Mouse (Mus musculus): ENCODE measurements at regions not wholly inside any gene's neighbourhood (a gene's known extent, or its start where the extent isn't known, plus 50 kb on each side); places are given as distances from the start of the nearest gene placed in this dataset.
A peak's percentile ranks its signal among the peaks of the same experiment; 100 is the strongest.
"Not testable (repeated sequence)": the region's sequence is repeated elsewhere in the genome, so short reads cannot be mapped to it uniquely, and the experiment has no call there.

DNA sequence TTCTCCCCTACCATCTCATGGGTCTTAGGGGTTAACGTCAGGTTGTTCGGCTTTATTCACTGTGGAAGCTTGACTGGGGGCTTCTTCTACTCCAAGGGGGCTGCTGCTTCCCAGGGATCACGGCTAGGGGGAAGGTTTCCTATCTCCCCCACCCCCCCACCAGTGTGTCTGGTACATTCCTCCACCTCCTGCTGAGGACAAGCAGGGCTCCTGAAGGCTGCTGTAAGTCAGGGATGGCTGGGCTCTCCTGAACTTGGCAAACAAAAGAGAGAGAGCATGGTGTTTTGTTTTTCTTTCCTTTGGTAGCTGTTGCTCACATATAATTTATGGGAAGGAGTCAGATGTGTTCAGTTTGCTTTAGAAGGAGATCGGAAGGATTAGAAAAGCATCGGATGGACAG lies 54.7 kb upstream of the Commd3 start:
- ATAC-seq = no peak

- ATAC-seq = peak; percentile 59
Measured at GRCm38 (mm10) chr2:18609868-18610185, 62.4 kb upstream of the Commd3 start.

DNA sequence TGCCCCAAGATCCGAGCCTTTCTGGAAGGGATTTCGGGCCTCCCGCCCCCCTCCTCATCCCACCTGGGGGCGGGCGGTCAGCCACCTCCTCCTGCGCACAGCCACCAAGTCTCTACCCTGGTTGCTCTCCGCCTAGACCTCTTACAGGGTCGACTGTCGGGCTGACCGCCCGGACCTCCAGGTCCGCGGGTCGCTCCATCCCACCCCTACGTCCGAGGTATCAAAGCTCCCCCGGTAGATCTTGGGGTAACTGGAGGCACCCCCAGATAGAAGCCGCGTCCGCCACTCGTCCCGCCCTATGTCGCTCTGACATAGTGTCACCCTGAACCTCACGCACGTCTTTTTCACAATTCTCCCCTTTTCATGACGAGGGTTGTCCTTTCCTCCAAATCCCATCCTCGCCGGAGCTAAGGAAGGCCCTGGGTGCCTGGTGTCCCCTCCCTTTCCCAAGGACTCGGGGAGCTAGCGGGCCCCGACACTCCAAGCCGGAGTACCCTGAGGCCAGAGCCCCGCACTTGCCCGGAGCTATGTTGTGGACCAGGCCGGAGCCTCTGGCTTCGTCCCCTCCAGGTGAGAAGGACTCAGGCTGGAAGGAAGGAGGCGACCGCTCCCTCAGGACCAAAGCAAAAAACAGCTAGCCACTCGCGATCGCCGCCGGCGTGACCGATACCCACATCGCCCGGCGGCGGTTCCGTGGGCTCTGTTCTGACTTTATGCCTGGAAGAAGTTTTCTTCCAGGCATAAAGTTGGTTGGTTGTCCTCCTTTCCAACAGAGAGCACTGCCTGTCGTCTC lies 62.9 kb upstream of the Commd3 start:
- ATAC-seq = peak; percentile 35

DNA sequence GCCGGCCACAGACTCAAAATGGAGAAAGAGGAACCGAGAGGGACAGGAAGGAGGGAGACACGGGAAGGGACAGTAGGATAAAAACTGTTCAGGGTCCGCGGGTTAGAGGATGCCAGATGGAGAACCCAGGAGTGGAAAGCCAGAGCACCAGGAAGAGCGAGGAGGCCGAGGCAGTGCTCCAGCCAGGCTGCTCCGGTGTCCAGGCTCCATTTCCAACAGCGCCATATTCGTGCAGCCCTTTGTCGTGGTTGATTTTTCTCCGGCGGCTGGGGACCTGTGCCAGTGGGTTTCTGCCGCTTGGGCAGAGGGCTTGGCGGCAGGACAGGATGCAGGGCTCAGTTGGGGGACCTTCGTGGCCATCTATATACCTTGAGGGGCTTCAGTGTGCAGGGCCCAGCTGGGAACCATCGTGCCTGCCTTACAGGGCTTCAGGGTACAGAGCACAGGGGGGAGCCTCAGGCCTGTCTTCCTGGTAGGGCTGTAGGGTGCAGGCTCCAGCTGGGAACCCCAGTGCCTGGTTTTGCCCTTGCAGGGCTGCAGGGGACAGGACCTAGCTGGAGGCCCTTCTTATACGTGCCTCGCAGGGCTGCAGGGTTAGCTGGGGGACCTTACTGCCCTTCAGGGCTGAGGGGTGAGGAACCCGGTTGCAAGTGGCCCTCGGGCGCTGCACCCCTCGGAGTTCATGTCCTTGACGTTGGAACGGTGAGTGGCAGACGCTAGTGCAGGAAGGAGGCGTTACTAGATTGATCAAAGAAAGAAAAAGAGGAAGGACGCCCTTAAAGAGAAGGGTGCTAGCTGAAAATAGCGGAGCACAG lies 63.7 kb upstream of the Commd3 start:
- ATAC-seq = peak; percentile 78

DNA sequence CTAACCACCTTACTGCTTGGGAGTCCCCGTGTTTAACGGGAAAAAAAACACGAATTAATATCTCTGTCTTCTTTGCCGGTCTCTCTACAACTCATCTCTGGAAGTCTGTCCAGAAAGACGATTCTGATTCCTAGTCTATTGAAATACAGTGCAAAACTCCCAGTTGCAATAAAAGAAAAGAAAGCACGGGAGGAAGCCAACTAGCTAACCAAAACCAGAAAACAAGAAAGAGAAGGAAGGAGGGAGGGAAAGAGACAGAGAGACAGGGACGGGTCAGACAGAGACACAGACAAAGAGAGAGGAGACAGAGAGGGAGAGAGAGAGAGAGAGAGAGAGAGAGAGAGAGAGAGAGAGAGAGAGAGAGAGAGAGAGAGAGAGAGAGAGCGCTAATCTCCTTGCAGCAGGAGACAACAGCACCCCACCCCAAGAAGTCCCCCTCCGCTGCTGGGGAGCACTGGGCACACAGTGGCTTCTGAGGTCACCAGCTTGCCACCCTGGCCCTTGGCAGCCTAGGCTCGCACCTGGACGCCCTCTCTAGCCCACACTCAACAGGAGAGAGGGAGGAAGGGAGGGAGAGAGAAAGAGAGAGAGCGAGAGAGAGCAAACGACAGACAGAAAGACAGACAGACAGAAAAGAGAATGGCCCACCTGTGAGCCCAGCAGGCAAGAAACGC lies 64.5 kb upstream of the Commd3 start:
- ATAC-seq = peak; percentile 1

DNA sequence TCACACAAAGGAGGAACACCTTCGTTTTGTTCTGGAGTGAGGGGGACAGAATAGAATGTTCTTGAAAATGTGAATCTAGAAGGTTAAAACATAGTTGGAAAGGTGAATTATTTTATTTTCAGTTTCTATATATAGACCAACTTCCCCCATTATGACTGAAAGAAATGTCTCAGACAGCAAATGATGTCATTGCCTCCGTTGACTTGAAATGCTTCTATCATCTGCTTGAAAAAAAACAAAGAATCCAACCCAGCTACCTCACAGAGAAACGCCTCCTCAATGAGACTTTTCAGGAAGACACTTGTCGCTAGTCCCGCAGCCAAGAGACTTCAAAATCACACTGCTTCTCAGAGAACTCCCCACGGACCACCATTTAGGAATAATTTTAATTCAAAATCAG lies 65.1 kb upstream of the Commd3 start:
- ATAC-seq = peak; percentile 53

- ATAC-seq = peak; percentile 59
Measured at GRCm38 (mm10) chr2:18592221-18592620, 80.0 kb upstream of the Commd3 start.

GRCm38 (mm10) chr2:18588232-18588631 lies 84.0 kb upstream of the Commd3 start:
- ATAC-seq = no peak

DNA sequence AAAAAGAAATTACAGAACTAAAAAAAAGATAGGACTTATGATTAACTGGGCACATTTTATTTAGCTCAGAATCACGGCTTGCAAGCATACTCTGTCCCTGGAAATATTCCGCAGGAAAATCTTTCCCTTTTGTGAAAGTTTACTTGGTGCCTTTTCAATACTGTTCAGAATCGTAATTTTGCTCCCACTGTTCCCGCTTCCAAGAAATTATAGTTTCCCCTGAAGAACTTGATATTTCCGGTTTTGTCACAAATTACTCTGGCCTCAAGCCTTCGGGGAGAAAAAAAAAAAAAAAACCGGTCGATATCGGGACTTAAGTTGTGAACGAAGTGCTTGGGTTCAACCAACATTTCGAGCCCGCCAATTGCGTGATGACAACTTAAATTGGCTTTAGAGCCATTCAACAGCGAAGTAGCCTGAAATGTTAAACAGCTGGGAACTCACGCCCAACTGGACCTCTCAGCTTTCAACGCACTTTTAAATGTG lies 84.4 kb upstream of the Commd3 start:
- no peak for ATAC-seq

GRCm38 (mm10) chr2:18586925-18587724 lies 85.1 kb upstream of the Commd3 start:
- ATAC-seq = peak; percentile 66

DNA sequence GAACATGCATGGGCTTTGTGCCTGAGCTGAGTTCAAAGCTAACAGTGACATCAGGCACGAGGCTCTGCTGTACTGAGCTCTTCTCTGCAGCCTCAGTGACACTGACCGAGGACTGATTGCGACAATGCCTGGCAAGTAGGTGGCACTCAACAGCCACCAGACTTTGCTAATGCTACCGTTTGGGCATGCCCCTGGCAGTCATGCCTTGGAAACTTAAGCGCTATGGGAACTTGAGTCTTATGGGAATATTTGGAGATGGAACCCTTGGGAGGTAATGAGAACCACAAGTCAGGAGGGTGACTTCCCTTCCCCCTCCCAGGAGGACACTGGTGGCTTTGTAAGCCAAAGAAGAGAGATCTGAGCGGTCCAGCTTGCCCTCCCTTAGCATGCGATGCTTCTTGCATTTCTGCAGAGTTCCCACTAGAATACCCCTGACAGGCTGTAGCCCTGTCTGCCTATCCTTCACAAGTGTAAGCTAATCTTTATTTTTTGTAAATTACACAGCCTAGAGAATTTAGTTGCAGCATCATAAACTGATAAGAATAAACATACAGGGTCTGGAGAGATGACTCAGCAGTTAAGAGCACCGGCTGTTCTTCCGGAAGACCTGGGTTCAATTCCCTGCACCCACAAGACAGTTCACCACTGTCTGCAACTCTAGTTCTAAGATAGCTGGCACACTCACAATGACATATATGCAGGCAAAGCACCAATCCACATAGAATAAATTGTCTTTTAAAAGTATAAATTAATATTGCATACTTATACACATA lies 86.4 kb upstream of the Commd3 start:
- no peak for ATAC-seq

GRCm38 (mm10) chr2:18558133-18558532 lies 114.1 kb upstream of the Commd3 start:
- no peak for ATAC-seq

DNA sequence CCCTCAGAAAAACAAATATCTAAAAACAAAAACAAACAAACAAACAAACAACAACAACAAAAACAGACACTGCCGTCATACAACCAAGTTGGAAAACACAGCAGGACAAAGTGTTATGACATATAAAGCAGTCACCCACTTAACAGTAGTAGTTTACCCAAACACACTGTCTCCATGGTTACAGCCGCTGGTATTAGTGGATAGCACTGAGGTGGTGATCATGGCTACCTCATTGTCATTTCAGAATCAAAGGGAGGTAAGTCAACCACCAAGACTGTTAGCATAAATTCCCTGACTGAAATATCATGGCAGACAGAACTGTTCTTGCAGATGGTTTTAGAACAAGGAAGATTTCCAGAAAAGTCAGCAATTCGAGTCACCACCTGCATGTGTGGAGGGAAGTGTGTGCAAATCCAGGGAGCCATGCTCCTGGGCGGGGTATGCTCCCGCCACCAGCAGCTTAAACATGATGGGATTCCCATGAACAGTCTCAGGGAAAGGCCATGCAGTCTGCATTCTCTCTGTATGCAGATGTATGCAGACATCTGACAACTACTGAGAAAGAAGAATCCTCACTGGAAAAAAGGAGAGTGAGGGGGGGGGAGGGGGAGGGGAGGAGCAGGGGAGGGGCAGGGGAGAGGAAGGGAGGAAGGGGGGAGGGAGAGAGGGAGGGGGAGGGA lies 124.1 kb upstream of the Commd3 start:
- ATAC-seq = no peak

- ATAC-seq = peak; percentile 65
Measured at GRCm38 (mm10) chr2:18524387-18524786, 131.8 kb upstream of the Dnajc1 start.

DNA sequence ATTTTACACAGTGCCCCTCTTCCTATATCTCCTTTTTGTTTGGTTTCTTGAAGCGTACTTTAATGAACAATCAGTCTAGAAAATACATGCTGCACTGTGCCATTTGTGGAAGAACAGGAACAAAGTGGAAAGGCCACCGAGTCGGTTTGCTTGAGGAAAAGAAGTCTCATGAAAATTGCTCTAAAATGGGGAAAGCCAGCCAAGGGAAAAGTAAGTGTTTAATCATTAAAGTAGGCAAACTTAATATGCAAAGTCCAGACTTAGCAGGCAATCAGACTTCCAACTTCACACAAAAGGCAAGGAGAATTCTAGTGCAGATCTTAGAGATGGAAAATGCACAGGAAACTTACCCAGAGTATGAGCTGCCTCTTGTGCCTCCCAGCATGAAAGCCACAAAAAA lies 131.3 kb upstream of the Dnajc1 start:
- ATAC-seq = peak; percentile 34

- no peak for ATAC-seq
Measured at GRCm38 (mm10) chr2:18513435-18513834, 120.8 kb upstream of the Dnajc1 start.

GRCm38 (mm10) chr2:18509317-18509716 lies 116.7 kb upstream of the Dnajc1 start:
- no peak for ATAC-seq

DNA sequence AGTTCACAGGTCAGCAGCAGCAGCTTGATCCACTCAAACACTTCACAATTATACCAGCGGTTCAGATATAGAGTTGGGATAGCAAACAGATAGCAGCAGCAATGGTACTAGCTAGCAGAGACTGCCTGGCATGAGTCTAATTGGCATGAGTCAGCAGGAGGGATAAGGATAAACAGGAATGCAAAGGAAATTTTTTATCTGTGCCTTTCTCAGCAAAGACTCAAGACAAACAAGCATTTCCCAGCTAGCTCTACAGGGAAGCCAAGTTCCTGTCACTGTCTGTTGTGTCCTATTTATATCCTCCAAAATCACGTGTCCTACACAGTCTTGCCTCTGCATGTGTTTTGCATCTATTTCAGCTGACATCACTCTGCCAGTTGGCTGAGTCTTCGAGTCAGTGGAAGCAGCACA lies 80.7 kb upstream of the Dnajc1 start:
- ATAC-seq = no peak

DNA sequence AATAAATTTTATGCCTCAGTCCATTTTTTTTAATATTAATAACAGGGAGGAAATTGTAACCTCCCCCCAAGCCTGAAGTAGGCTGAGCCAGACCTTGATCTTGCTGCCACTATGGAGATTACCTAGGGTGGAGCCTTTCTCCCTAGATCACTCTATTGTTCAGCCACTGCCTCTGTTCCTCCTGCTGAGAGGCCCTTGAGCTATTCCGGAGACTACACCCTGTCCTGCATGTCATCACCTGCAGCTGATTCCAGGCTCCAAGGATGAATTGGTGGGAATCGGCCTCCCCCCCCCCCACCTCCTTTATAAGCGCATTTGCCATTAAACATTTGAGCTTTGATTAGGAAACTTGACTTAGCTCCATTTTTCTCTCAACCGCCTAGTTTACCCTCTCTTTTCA lies 68.3 kb upstream of the Dnajc1 start:
- no peak for ATAC-seq

DNA sequence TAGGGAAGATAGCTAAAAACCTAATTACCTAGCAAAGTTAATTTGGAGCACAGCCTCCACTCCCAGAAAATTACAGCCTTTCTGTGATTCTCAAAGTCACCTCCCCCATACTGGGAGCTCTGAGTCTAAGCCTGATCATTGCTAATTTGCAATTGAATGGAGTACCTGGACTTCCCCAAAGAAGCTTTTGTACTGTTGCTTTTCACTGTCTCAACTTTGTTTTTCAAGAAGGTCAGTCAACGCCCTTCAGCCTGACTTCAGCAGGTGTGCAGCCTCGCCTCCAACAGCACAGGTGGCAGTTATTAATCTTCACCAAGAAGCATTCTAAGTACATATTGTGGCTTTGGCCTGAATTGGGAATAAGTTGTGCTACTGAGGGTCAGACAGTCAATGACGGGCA lies 67.7 kb upstream of the Dnajc1 start:
- not testable (repeated sequence) for ATAC-seq

GRCm38 (mm10) chr2:18453426-18453825 lies 60.8 kb upstream of the Dnajc1 start:
- ATAC-seq = not testable (repeated sequence)

All from CD4-positive, CD25-positive, alpha-beta regulatory T cell, adult 4 months (primary cell).